Mouse (Mus musculus): ENCODE results near the gene Fmn2. TPM values are rescaled to one million over a fixed set of nuclear protein-coding genes. Genes with fewer than 3 reads are reported as not detected.

Fmn2 gene
- polyA plus RNA-seq, 1 experiment from 2014 or later = 0.78 TPM

- H3K4me2 ChIP-seq = no peak overlapping the region
- no peak overlapping the region for H3K4me3 ChIP-seq
- no peak for ATAC-seq (ENCODE audit: insufficient number of reproducible peaks, low FRiP score)
- no peaks in the 10 kb centered on the region for H3K9me3 ChIP-seq (replicated peaks)
- no peak overlapping the region for H3K27ac ChIP-seq (ENCODE audit: poor library complexity, severe bottlenecking)
- no peak overlapping the region for H3K9ac ChIP-seq
- WGBS = 88% methylated on average over 2 of the region's 2 CpGs
- no peaks in the 10 kb centered on the region for H3K36me3 ChIP-seq
- peaks cover 6% of the 10 kb centered on the region; the same call in 1 of the 2 replicates for H3K4me1 ChIP-seq (replicated peaks)
- no peaks in the 10 kb centered on the region for H3K27me3 ChIP-seq (replicated peaks)
These were observed 56.9 kb downstream of the Fmn2 start for GRCm38 (mm10) chr1:174558488-174558887.

- WGBS = 79% methylated on average over 6 of the region's 6 CpGs
- H3K4me1 ChIP-seq (replicated peaks) = no peaks in the 10 kb centered on the region
These were observed 62.9 kb downstream of the Fmn2 start for GRCm38 (mm10) chr1:174564561-174564960.

GRCm38 (mm10) chr1:174568609-174569008, 67.0 kb downstream of the Fmn2 start:
- no peak for ATAC-seq (ENCODE audit: insufficient number of reproducible peaks, low FRiP score)
- no peaks in the 10 kb centered on the region for H3K27me3 ChIP-seq (replicated peaks)
- no peak overlapping the region for H3K9ac ChIP-seq
- H3K4me3 ChIP-seq = no peak overlapping the region
- no peak overlapping the region for H3K27ac ChIP-seq (ENCODE audit: poor library complexity, severe bottlenecking)
- H3K36me3 ChIP-seq = no peaks in the 10 kb centered on the region
- WGBS = 80% methylated on average over 3 of the region's 3 CpGs
- no peaks in the 10 kb centered on the region for H3K4me1 ChIP-seq (replicated peaks)
- H3K9me3 ChIP-seq (replicated peaks) = no peaks in the 10 kb centered on the region
- no peak overlapping the region for H3K4me2 ChIP-seq

More at GRCm38 (mm10) chr1:174564561-174564960, 62.9 kb downstream of the Fmn2 start:
- Histone ChIP-seq H3K27ac (ENCODE audit: poor library complexity, severe bottlenecking) (no peak overlapping the region), H3K9ac (no peak overlapping the region), H3K9me3 (replicated peaks) (no peaks in the 10 kb centered on the region), H3K4me3 (no peak overlapping the region), H3K27me3 (replicated peaks) (no peaks in the 10 kb centered on the region), H3K36me3 (no peaks in the 10 kb centered on the region), H3K4me2 (no peak overlapping the region)
- no peak for ATAC-seq (ENCODE audit: insufficient number of reproducible peaks, low FRiP score)

GRCm38 (mm10) chr1:174592420-174592980, 90.9 kb downstream of the Fmn2 start:
- no peak overlapping the region for H3K4me2 ChIP-seq
- no peak for ATAC-seq (ENCODE audit: insufficient number of reproducible peaks, low FRiP score)
- no peak overlapping the region for H3K4me3 ChIP-seq
- H3K27ac ChIP-seq (ENCODE audit: poor library complexity, severe bottlenecking) = no peak overlapping the region
- H3K27me3 ChIP-seq (replicated peaks) = no peaks in the 10 kb centered on the region
- H3K4me1 ChIP-seq (replicated peaks) = no peaks in the 10 kb centered on the region
- WGBS = 59% methylated on average over 5 of the region's 5 CpGs
- no peak overlapping the region for H3K9ac ChIP-seq
- no peaks in the 10 kb centered on the region for H3K36me3 ChIP-seq
- no peaks in the 10 kb centered on the region for H3K9me3 ChIP-seq (replicated peaks)

- H3K4me1 ChIP-seq (replicated peaks) = peaks cover 7% of the 10 kb centered on the region
- ATAC-seq (ENCODE audit: insufficient number of reproducible peaks, low FRiP score) = no peak
- no peaks in the 10 kb centered on the region for H3K9me3 ChIP-seq (replicated peaks)
- H3K27me3 ChIP-seq (replicated peaks) = no peaks in the 10 kb centered on the region
- no peak overlapping the region for H3K27ac ChIP-seq (ENCODE audit: poor library complexity, severe bottlenecking)
- H3K9ac ChIP-seq = no peak overlapping the region
- H3K36me3 ChIP-seq = no peaks in the 10 kb centered on the region
- H3K4me2 ChIP-seq = no peak overlapping the region
- no peak overlapping the region for H3K4me3 ChIP-seq
- WGBS = 5% methylated on average over 4 of the region's 4 CpGs
These were observed 93.4 kb downstream of the Fmn2 start for GRCm38 (mm10) chr1:174594989-174595388.

- Histone ChIP-seq H3K4me1 (replicated peaks) (peaks cover 7% of the 10 kb centered on the region), H3K27ac (ENCODE audit: poor library complexity, severe bottlenecking) (no peak overlapping the region), H3K36me3 (no peaks in the 10 kb centered on the region), H3K4me3 (no peak overlapping the region), H3K27me3 (replicated peaks) (no peaks in the 10 kb centered on the region), H3K9ac (no peak overlapping the region), H3K4me2 (no peak overlapping the region), H3K9me3 (replicated peaks) (no peaks in the 10 kb centered on the region)
- no peak for ATAC-seq (ENCODE audit: insufficient number of reproducible peaks, low FRiP score)
- 47% methylated on average over 3 of the region's 3 CpGs for WGBS
These were observed 95.9 kb downstream of the Fmn2 start for GRCm38 (mm10) chr1:174597495-174597894.

GRCm38 (mm10) chr1:174598226-174598625, 96.6 kb downstream of the Fmn2 start:
- Histone ChIP-seq H3K4me1 (replicated peaks) (peaks cover 7% of the 10 kb centered on the region), H3K4me2 (peak overlapping the region; percentile 23; the same call in 1 of the 2 replicates), H3K9ac (no peak overlapping the region), H3K9me3 (replicated peaks) (no peaks in the 10 kb centered on the region), H3K36me3 (no peaks in the 10 kb centered on the region), H3K27me3 (replicated peaks) (no peaks in the 10 kb centered on the region), H3K27ac (ENCODE audit: poor library complexity, severe bottlenecking) (no peak overlapping the region), H3K4me3 (no peak overlapping the region)
- WGBS = 44% methylated on average over 6 of the region's 6 CpGs
- no peak for ATAC-seq (ENCODE audit: insufficient number of reproducible peaks, low FRiP score)

GRCm38 (mm10) chr1:174600041-174600440, 98.4 kb downstream of the Fmn2 start:
- peaks cover 7% of the 10 kb centered on the region for H3K4me1 ChIP-seq (replicated peaks)
- no peak overlapping the region for H3K27ac ChIP-seq (ENCODE audit: poor library complexity, severe bottlenecking)
- no peaks in the 10 kb centered on the region for H3K9me3 ChIP-seq (replicated peaks)
- 88% methylated on average over 2 of the region's 2 CpGs for WGBS
- no peak overlapping the region for H3K4me3 ChIP-seq
- no peaks in the 10 kb centered on the region for H3K36me3 ChIP-seq
- no peaks in the 10 kb centered on the region for H3K27me3 ChIP-seq (replicated peaks)
- H3K4me2 ChIP-seq = no peak overlapping the region
- no peak for ATAC-seq (ENCODE audit: insufficient number of reproducible peaks, low FRiP score)
- H3K9ac ChIP-seq = no peak overlapping the region

GRCm38 (mm10) chr1:174600620-174601019, 99.0 kb downstream of the Fmn2 start:
- ATAC-seq (ENCODE audit: insufficient number of reproducible peaks, low FRiP score) = no peak
- Histone ChIP-seq H3K27ac (ENCODE audit: poor library complexity, severe bottlenecking) (no peak overlapping the region), H3K36me3 (no peaks in the 10 kb centered on the region), H3K9ac (no peak overlapping the region), H3K4me3 (no peak overlapping the region), H3K4me2 (no peak overlapping the region), H3K27me3 (replicated peaks) (no peaks in the 10 kb centered on the region), H3K9me3 (replicated peaks) (no peaks in the 10 kb centered on the region), H3K4me1 (replicated peaks) (peaks cover 7% of the 10 kb centered on the region)
- WGBS = 31% methylated on average over 1 of the region's 1 CpGs

GRCm38 (mm10) chr1:174617368-174617767, 115.7 kb downstream of the Fmn2 start:
- no peak for ATAC-seq (ENCODE audit: insufficient number of reproducible peaks, low FRiP score)

GRCm38 (mm10) chr1:174621512-174621911, 119.9 kb downstream of the Fmn2 start:
- Histone ChIP-seq H3K27me3 (replicated peaks) (no peaks in the 10 kb centered on the region), H3K36me3 (no peaks in the 10 kb centered on the region), H3K4me3 (no peak overlapping the region), H3K9ac (no peak overlapping the region), H3K9me3 (replicated peaks) (no peaks in the 10 kb centered on the region; the same call in 1 of the 2 replicates), H3K4me2 (no peak overlapping the region), H3K4me1 (replicated peaks) (no peaks in the 10 kb centered on the region), H3K27ac (ENCODE audit: poor library complexity, severe bottlenecking) (no peak overlapping the region)
- 18% methylated on average over 1 of the region's 1 CpGs for WGBS
- no peak for ATAC-seq (ENCODE audit: insufficient number of reproducible peaks, low FRiP score)

More at GRCm38 (mm10) chr1:174617368-174617767, 115.7 kb downstream of the Fmn2 start:
- Histone ChIP-seq H3K36me3 (no peaks in the 10 kb centered on the region), H3K9ac (no peak overlapping the region), H3K4me2 (no peak overlapping the region), H3K9me3 (replicated peaks) (no peaks in the 10 kb centered on the region; the same call in 1 of the 2 replicates), H3K4me1 (replicated peaks) (no peaks in the 10 kb centered on the region), H3K4me3 (no peak overlapping the region), H3K27ac (ENCODE audit: poor library complexity, severe bottlenecking) (no peak overlapping the region), H3K27me3 (replicated peaks) (no peaks in the 10 kb centered on the region)
- WGBS = 52% methylated on average over 4 of the region's 4 CpGs

- H3K4me1 ChIP-seq (replicated peaks) = no peaks in the 10 kb centered on the region
- no peak overlapping the region for H3K4me3 ChIP-seq
- no peaks in the 10 kb centered on the region for H3K36me3 ChIP-seq
- H3K27me3 ChIP-seq (replicated peaks) = no peaks in the 10 kb centered on the region
- ATAC-seq (ENCODE audit: insufficient number of reproducible peaks, low FRiP score) = no peak
- H3K4me2 ChIP-seq = no peak overlapping the region
- H3K9me3 ChIP-seq (replicated peaks) = no peaks in the 10 kb centered on the region; the same call in 1 of the 2 replicates
- 23% methylated on average over 3 of the region's 3 CpGs for WGBS
- no peak overlapping the region for H3K27ac ChIP-seq (ENCODE audit: poor library complexity, severe bottlenecking)
- no peak overlapping the region for H3K9ac ChIP-seq
These were observed 121.4 kb downstream of the Fmn2 start for GRCm38 (mm10) chr1:174623054-174623453.
